Mouse (Mus musculus): ENCODE results near the gene Sytl1.

The Sytl1 gene

GRCm38 (mm10) chr4:133247806-133248449, 15.0 kb downstream of the Sytl1 start:
- intact Hi-C loops (cut with DNase I), result no loop called here

GRCm38 (mm10) chr4:133247072-133247471, 15.8 kb downstream of the Sytl1 start:
- intact Hi-C loops (cut with DNase I), result no loop called here

- intact Hi-C loops (cut with DNase I), result loop anchor here (5.0 kb wide), 1 partner anchor 33 kb away; the partner anchor contains the start of gene Tmem222
These were observed 18.6 kb downstream of the Sytl1 start for GRCm38 (mm10) chr4:133244289-133244688.

GRCm38 (mm10) chr4:133243538-133243937, 19.4 kb downstream of the Sytl1 start:
- intact Hi-C loops (cut with DNase I), result loop anchor here (5.0 kb wide), 1 partner anchor 34 kb away; the partner anchor contains the start of gene Tmem222

GRCm38 (mm10) chr4:133242710-133243109, 20.2 kb downstream of the Sytl1 start:
- intact Hi-C loops (cut with DNase I), result loop anchor here (5.0 kb wide), 1 partner anchor 35 kb away; the partner anchor contains the start of gene Tmem222

GRCm38 (mm10) chr4:133241910-133242309, 21.0 kb downstream of the Sytl1 start:
- intact Hi-C loops (cut with DNase I), result loop anchor here (5.0 kb wide), 1 partner anchor 35 kb away; the partner anchor contains the start of gene Tmem222

GRCm38 (mm10) chr4:133240934-133241908, 21.7 kb downstream of the Sytl1 start:
- intact Hi-C loops (cut with DNase I), result loop anchor here (5.0 kb wide), 1 partner anchor 36 kb away; the partner anchor contains the start of gene Tmem222

- intact Hi-C loops (cut with DNase I), result loop anchor here (5.0 kb wide), 1 partner anchor 37 kb away; the partner anchor contains the start of gene Tmem222
These were observed 22.4 kb downstream of the Sytl1 start, which contains the start of gene Map3k6 for GRCm38 (mm10) chr4:133240490-133240921. Map3k6 (plus strand) TSS chr4:133240818.

GRCm38 (mm10) chr4:133237911-133238310, 25.0 kb downstream of the Sytl1 start:
- intact Hi-C loops (cut with DNase I), result loop anchor here (10.0 kb wide), 1 partner anchor 217 kb away; no protein-coding TSS in a partner anchor

- intact Hi-C loops (cut with DNase I), result loop anchor here (10.0 kb wide), 1 partner anchor 219 kb away; no protein-coding TSS in a partner anchor
These were observed 27.5 kb downstream of the Sytl1 start for GRCm38 (mm10) chr4:133235415-133235814.

- intact Hi-C loops (cut with DNase I), result loop anchor here (5.0 to 10.0 kb wide), 2 partner anchors 63 to 220 kb away; no protein-coding TSS in a partner anchor
These were observed 28.1 kb downstream of the Sytl1 start for GRCm38 (mm10) chr4:133234771-133235170.

GRCm38 (mm10) chr4:133233285-133233976, 29.5 kb downstream of the Sytl1 start:
- intact Hi-C loops (cut with DNase I), result loop anchor here (5.0 to 10.0 kb wide), 2 partner anchors 64 to 221 kb away; no protein-coding TSS in a partner anchor

- intact Hi-C loops (cut with DNase I), result no loop called here
These were observed 33.3 kb downstream of the Sytl1 start for GRCm38 (mm10) chr4:133229582-133229981.

GRCm38 (mm10) chr4:133227636-133228035, 35.3 kb downstream of the Sytl1 start:
- intact Hi-C loops (cut with DNase I), result no loop called here

- intact Hi-C loops (cut with DNase I), result no loop called here
These were observed 36.8 kb downstream of the Sytl1 start for GRCm38 (mm10) chr4:133226073-133226472.

GRCm38 (mm10) chr4:133223875-133224274, 39.0 kb downstream of the Sytl1 start:
- intact Hi-C loops (cut with DNase I), result no loop called here

GRCm38 (mm10) chr4:133221701-133222100, 41.2 kb downstream of the Sytl1 start:
- intact Hi-C loops (cut with DNase I), result no loop called here

GRCm38 (mm10) chr4:133220656-133221055, 42.3 kb downstream of the Sytl1 start:
- intact Hi-C loops (cut with DNase I), result no loop called here

GRCm38 (mm10) chr4:133218745-133219144, 44.2 kb downstream of the Sytl1 start:
- intact Hi-C loops (cut with DNase I), result loop anchor here (5.0 kb wide), 1 partner anchor 79 kb away; no protein-coding TSS in a partner anchor

- intact Hi-C loops (cut with DNase I), result loop anchor here (5.0 kb wide), 1 partner anchor 80 kb away; no protein-coding TSS in a partner anchor
These were observed 45.3 kb downstream of the Sytl1 start for GRCm38 (mm10) chr4:133217641-133218040.
